Mouse (Mus musculus) lung, embryonic 15.5 days (tissue): Measurements from ENCODE around the gene Ccnt2. TPM values are rescaled to one million over a fixed set of nuclear protein-coding genes. Genes with fewer than 3 reads are reported as not detected.
"Not testable (repeated sequence)": the region's sequence is repeated elsewhere in the genome, so short reads cannot be mapped to it uniquely, and the experiment has no call there.

Experiments used
- ATAC-seq: fragments of 200-750 bp; cut with Nextera tagmentation; 2 replicates; pipeline ENCODE4 v1.8.0; 2017; ENCODE audit warnings: moderate number of reproducible peaks, borderline replicate concordance; ENCODE audit not compliant: low FRiP score, low TSS enrichment; ENCODE audit errors: extremely low read depth
- H3K27ac ChIP-seq: fragments of 300-500 bp; sonication (generic); 2 replicates; pipeline ENCODE4 v1.5.1; 2015; ENCODE audit warnings: moderate library complexity, mild to moderate bottlenecking, inconsistent platforms
- H3K27me3 ChIP-seq: fragments of 300-500 bp; sonication (generic); 2 replicates; pipeline ENCODE4 v1.6.1; 2015; ENCODE audit warnings: inconsistent platforms
- H3K36me3 ChIP-seq: fragments of 300-500 bp; sonication (generic); 2 replicates; pipeline ENCODE4 v1.6.1; 2015; ENCODE audit warnings: inconsistent platforms
- H3K4me1 ChIP-seq: fragments of 300-500 bp; sonication (generic); 2 replicates; pipeline ENCODE4 v1.6.1; 2015; ENCODE audit warnings: inconsistent platforms
- H3K4me2 ChIP-seq: fragments of 300-500 bp; sonication (generic); 2 replicates; pipeline ENCODE4 v1.6.1; 2015; ENCODE audit warnings: inconsistent platforms, mild to moderate bottlenecking, moderate library complexity
- H3K4me3 ChIP-seq: fragments of 300-500 bp; sonication (generic); 2 replicates; pipeline ENCODE4 v1.5.1; 2015; ENCODE audit warnings: mild to moderate bottlenecking, inconsistent platforms
- H3K9ac ChIP-seq: fragments of 300-500 bp; sonication (generic); 2 replicates; pipeline ENCODE4 v1.6.1; 2015; ENCODE audit warnings: inconsistent platforms
- H3K9me3 ChIP-seq: fragments of 300-500 bp; sonication (generic); 2 replicates; pipeline ENCODE4 v1.6.1; 2016; ENCODE audit warnings: inconsistent platforms
- WGBS: fragments of 180-500 bp; shearing (Covaris S2); methylation state at CpG from one replicate; pipeline ENCODE4 v1.1.7; 2015; 5-methylcytosine and 5-hydroxymethylcytosine counted together
- polyA plus RNA-seq: library from polyadenylated mRNA; unstranded; fragments of >200 nt; fragmentation: Nextera tagmentation; extraction: Ambion mirVana; gene quantifications from 2 replicates; pipeline ENCODE4 v1.2.1, GENCODE M21; 2015

The Ccnt2 gene
- 73.6 and 83.7 TPM in 2 replicates for polyA plus RNA-seq

GRCm38 (mm10) chr1:127773803-127774500, at the start of gene Ccnt2:
Gene Ccnt2, plus strand, starts transcription at chr1:127774164.
- Histone ChIP-seq H3K4me1 (peaks cover 32% of the 10 kb centered on the region), H3K27me3 (no peaks in the 10 kb centered on the region), H3K4me3 (peak within 1 kb of the TSS; percentile 88), H3K27ac (peak within 1 kb of the TSS; percentile 92), H3K4me2 (peak within 1 kb of the TSS; percentile 75), H3K9ac (peak within 1 kb of the TSS; percentile 88), H3K9me3 (no peaks in the 10 kb centered on the region), H3K36me3 (peaks cover 3% of the 10 kb centered on the region; the same call in 1 of the 2 replicates)
- under 1% methylated on average over 63 of the region's 63 CpGs for WGBS
- ATAC-seq: peak; percentile 99

- no peak within 1 kb of the TSS for H3K9ac ChIP-seq
- no peak for ATAC-seq
Observed at GRCm38 (mm10) chr1:127729096-127729495, 44.9 kb upstream of the Ccnt2 start, which contains the start of gene Acmsd. Gene Acmsd, plus strand, starts transcription at chr1:127729413.

GRCm38 (mm10) chr1:127731086-127731485, 42.9 kb upstream of the Ccnt2 start:
- no peak overlapping the region for H3K27ac ChIP-seq
- WGBS: 20% methylated on average over 3 of the region's 3 CpGs

More at GRCm38 (mm10) chr1:127729096-127729495, 44.9 kb upstream of the Ccnt2 start, which contains the start of gene Acmsd:
- Histone ChIP-seq H3K4me1 (0 out of 2 replicates have a peak, but pooled peaks cover 4% of the 10 kb centered on the region), H3K4me3 (no peak within 1 kb of the TSS), H3K36me3 (no peaks in the 10 kb centered on the region), H3K9me3 (no peaks in the 10 kb centered on the region), H3K27ac (no peak within 1 kb of the TSS), H3K4me2 (no peak within 1 kb of the TSS), H3K27me3 (no peaks in the 10 kb centered on the region)
- 75% methylated on average over 4 of the region's 4 CpGs for WGBS

GRCm38 (mm10) chr1:127732435-127732834, 41.5 kb upstream of the Ccnt2 start:
- Histone ChIP-seq H3K4me3 (no peak overlapping the region), H3K9ac (no peak overlapping the region), H3K4me1 (0 out of 2 replicates have a peak, but pooled peaks cover 4% of the 10 kb centered on the region), H3K9me3 (no peaks in the 10 kb centered on the region), H3K27ac (no peak overlapping the region), H3K27me3 (no peaks in the 10 kb centered on the region), H3K36me3 (no peaks in the 10 kb centered on the region), H3K4me2 (no peak overlapping the region)
- no peak for ATAC-seq
- WGBS: 86% methylated on average over 3 of the region's 3 CpGs

More at GRCm38 (mm10) chr1:127731086-127731485, 42.9 kb upstream of the Ccnt2 start:
- Histone ChIP-seq H3K9ac (no peak overlapping the region), H3K4me3 (no peak overlapping the region), H3K27me3 (no peaks in the 10 kb centered on the region), H3K36me3 (no peaks in the 10 kb centered on the region), H3K9me3 (no peaks in the 10 kb centered on the region), H3K4me1 (0 out of 2 replicates have a peak, but pooled peaks cover 4% of the 10 kb centered on the region), H3K4me2 (no peak overlapping the region)
- no peak for ATAC-seq

GRCm38 (mm10) chr1:127732841-127733240, 41.1 kb upstream of the Ccnt2 start:
- Histone ChIP-seq H3K9me3 (no peaks in the 10 kb centered on the region), H3K4me2 (no peak overlapping the region), H3K4me3 (no peak overlapping the region), H3K27me3 (no peaks in the 10 kb centered on the region), H3K9ac (no peak overlapping the region), H3K27ac (no peak overlapping the region), H3K4me1 (0 out of 2 replicates have a peak, but pooled peaks cover 4% of the 10 kb centered on the region), H3K36me3 (no peaks in the 10 kb centered on the region)
- WGBS: 57% methylated on average over 3 of the region's 3 CpGs
- no peak for ATAC-seq

- Histone ChIP-seq H3K4me3 (no peak overlapping the region), H3K4me2 (no peak overlapping the region), H3K9ac (no peak overlapping the region), H3K36me3 (no peaks in the 10 kb centered on the region), H3K27me3 (no peaks in the 10 kb centered on the region), H3K27ac (no peak overlapping the region), H3K4me1 (0 out of 2 replicates have a peak, but pooled peaks cover 8% of the 10 kb centered on the region), H3K9me3 (no peaks in the 10 kb centered on the region)
- no peak for ATAC-seq
- 19% methylated on average over 3 of the region's 3 CpGs for WGBS
Observed at GRCm38 (mm10) chr1:127735356-127735755, 38.6 kb upstream of the Ccnt2 start.

- ATAC-seq: peak; percentile 80
- Histone ChIP-seq H3K27me3 (no peaks in the 10 kb centered on the region), H3K4me1 (peaks cover 13% of the 10 kb centered on the region), H3K9ac (no peak overlapping the region), H3K4me3 (no peak overlapping the region), H3K27ac (peak overlapping the region; percentile 55), H3K36me3 (no peaks in the 10 kb centered on the region), H3K4me2 (peak overlapping the region; percentile 19; the same call in 1 of the 2 replicates), H3K9me3 (no peaks in the 10 kb centered on the region)
- WGBS: 18% methylated on average over 11 of the region's 11 CpGs
Observed at GRCm38 (mm10) chr1:127750401-127751102, 23.4 kb upstream of the Ccnt2 start.

GRCm38 (mm10) chr1:127755806-127756205, 18.2 kb upstream of the Ccnt2 start:
- Histone ChIP-seq H3K9me3 (no peaks in the 10 kb centered on the region), H3K4me2 (no peak overlapping the region), H3K9ac (no peak overlapping the region), H3K4me3 (no peak overlapping the region), H3K36me3 (no peaks in the 10 kb centered on the region), H3K27ac (peak overlapping the region; percentile 65), H3K27me3 (no peaks in the 10 kb centered on the region), H3K4me1 (peaks cover 22% of the 10 kb centered on the region)
- WGBS: 28% methylated on average over 4 of the region's 4 CpGs
- ATAC-seq: 0 out of 2 replicates have a peak, but pooled peaks have one; percentile 6

- H3K4me2 ChIP-seq: no peak overlapping the region
- H3K9me3 ChIP-seq: no peaks in the 10 kb centered on the region
- H3K4me1 ChIP-seq: peaks cover 18% of the 10 kb centered on the region
- 42% methylated on average over 5 of the region's 5 CpGs for WGBS
- no peak overlapping the region for H3K9ac ChIP-seq
- no peaks in the 10 kb centered on the region for H3K36me3 ChIP-seq
- H3K27ac ChIP-seq: peak overlapping the region; percentile 65
- no peak overlapping the region for H3K4me3 ChIP-seq
- peak; percentile 32; the same call in 1 of the 2 replicates for ATAC-seq
- H3K27me3 ChIP-seq: no peaks in the 10 kb centered on the region
Observed at GRCm38 (mm10) chr1:127756331-127757163, 17.4 kb upstream of the Ccnt2 start.

GRCm38 (mm10) chr1:127757164-127757545, 16.8 kb upstream of the Ccnt2 start:
- H3K27ac ChIP-seq, H3K4me2 ChIP-seq, H3K27me3 ChIP-seq, H3K9ac ChIP-seq, ATAC-seq, H3K9me3 ChIP-seq, H3K36me3 ChIP-seq, H3K4me3 ChIP-seq: not testable (repeated sequence)
- WGBS: 88% methylated on average over 3 of the region's 3 CpGs
- peaks cover 14% of the 10 kb centered on the region for H3K4me1 ChIP-seq

GRCm38 (mm10) chr1:127765468-127765867, 8.5 kb upstream of the Ccnt2 start:
- H3K4me1 ChIP-seq: no peaks in the 10 kb centered on the region
- no peak overlapping the region for H3K4me3 ChIP-seq
- WGBS: 58% methylated on average over 2 of the region's 2 CpGs
- no peak overlapping the region for H3K4me2 ChIP-seq
- no peaks in the 10 kb centered on the region for H3K36me3 ChIP-seq
- ATAC-seq: no peak
- no peak overlapping the region for H3K9ac ChIP-seq
- no peak overlapping the region for H3K27ac ChIP-seq
- no peaks in the 10 kb centered on the region for H3K9me3 ChIP-seq
- no peaks in the 10 kb centered on the region for H3K27me3 ChIP-seq
